Mouse (Mus musculus): ENCODE measurements at regions not wholly inside any gene's neighbourhood (a gene's known extent, or its start where the extent isn't known, plus 50 kb on each side); places are given as distances from the start of the nearest gene placed in this dataset.

- DNase-seq = no peak
Observed at GRCm38 (mm10) chr2:27812946-27813345, 73.3 kb upstream of the Col5a1 start.

- DNase-seq = peak; percentile 28
Observed at GRCm38 (mm10) chr2:27813370-27813769, 72.9 kb upstream of the Col5a1 start.

GRCm38 (mm10) chr2:27818656-27819055 lies 67.6 kb upstream of the Col5a1 start:
- DNase-seq = no peak

- DNase-seq = no peak
Observed at GRCm38 (mm10) chr2:27826826-27827225, 59.4 kb upstream of the Col5a1 start.

- no peak for DNase-seq
Observed at GRCm38 (mm10) chr2:27827582-27827981, 58.6 kb upstream of the Col5a1 start.

- no peak for DNase-seq
Observed at GRCm38 (mm10) chr2:27828237-27828636, 58.0 kb upstream of the Col5a1 start.

- DNase-seq = no peak
Observed at GRCm38 (mm10) chr2:27829551-27829950, 56.7 kb upstream of the Col5a1 start.

- no peak for DNase-seq
Observed at GRCm38 (mm10) chr2:27834971-27835370, 51.3 kb upstream of the Col5a1 start.

GRCm38 (mm10) chr2:27835758-27836460 lies 50.3 kb upstream of the Col5a1 start:
- peak; percentile 43 for DNase-seq

Measured in right cerebral cortex, postnatal 4 days (tissue).